Mouse (Mus musculus) embryonic facial prominence, embryonic 14.5 days (tissue): ENCODE results near the gene Nim1k. TPM values are rescaled to one million over a fixed set of nuclear protein-coding genes. Genes with fewer than 3 reads are reported as not detected.

Source experiments
- ATAC-seq: fragments of 200-750 bp; cut with Nextera tagmentation; 2 replicates; pipeline ENCODE4 v1.8.0; 2017; ENCODE audit warnings: low read depth, moderate number of reproducible peaks, moderate TSS enrichment
- DNase-seq: peaks from one replicate; pipeline ENCODE4 v3.0.0-alpha.2; 2015; ENCODE audit warnings: low spot score
- H3K27ac ChIP-seq: fragments of 300-500 bp; sonication (generic); replicated peaks from 2 replicates; pipeline ENCODE4 v1.5.1; 2014; ENCODE audit warnings: low read depth, mild to moderate bottlenecking, low read length, moderate library complexity
- H3K27me3 ChIP-seq: fragments of 300-500 bp; sonication (generic); replicated peaks from 2 replicates; pipeline ENCODE4 v1.6.1; 2014; ENCODE audit warnings: low read length; ENCODE audit not compliant: control insufficient read depth, insufficient read depth
- H3K36me3 ChIP-seq: fragments of 300-500 bp; sonication (generic); 2 replicates; pipeline ENCODE4 v1.6.1; 2014; ENCODE audit warnings: low read length, mixed read lengths; ENCODE audit not compliant: control insufficient read depth, insufficient read depth
- H3K4me1 ChIP-seq: fragments of 300-500 bp; sonication (generic); 2 replicates; pipeline ENCODE4 v1.6.1; 2014; ENCODE audit warnings: antibody characterized with exemption, low read length; ENCODE audit not compliant: control insufficient read depth, insufficient read depth
- H3K4me2 ChIP-seq: fragments of 300-500 bp; sonication (generic); 2 replicates; pipeline ENCODE4 v1.6.1; 2014; ENCODE audit warnings: low read depth, mild to moderate bottlenecking, low read length, moderate library complexity, mixed read lengths
- H3K4me3 ChIP-seq: fragments of 300-500 bp; sonication (generic); 2 replicates; pipeline ENCODE4 v1.5.1; 2014; ENCODE audit warnings: low read depth, mild to moderate bottlenecking, low read length
- H3K9ac ChIP-seq: fragments of 300-500 bp; sonication (generic); 2 replicates; pipeline ENCODE4 v1.6.1; 2014; ENCODE audit warnings: low read depth, mild to moderate bottlenecking, low read length, moderate library complexity, mixed read lengths
- H3K9me3 ChIP-seq: fragments of 300-500 bp; sonication (generic); 2 replicates; pipeline ENCODE4 v1.6.1; 2016; ENCODE audit warnings: low read length; ENCODE audit not compliant: control insufficient read depth
- WGBS: fragments of 180-500 bp; shearing (Covaris S2); extraction: QIAGEN DNeasy Blood & Tissue Kit; methylation state at CpG from one replicate; pipeline ENCODE4 v1.1.7; 2014; 5-methylcytosine and 5-hydroxymethylcytosine counted together
- polyA plus RNA-seq: library from polyadenylated mRNA; unstranded; fragments of >200 nt; fragmentation: Nextera tagmentation; extraction: Ambion mirVana; gene quantifications from 2 replicates; pipeline ENCODE4 v1.2.1, GENCODE M21; 2014

Nim1k gene
- 1.8 and 2.3 TPM in 2 replicates for polyA plus RNA-seq

GRCm38 (mm10) chr13:119755681-119756471, at the start of gene Nim1k:
Gene Nim1k (minus strand): TSS chr13:119755882.
- H3K4me3 ChIP-seq, result peak within 1 kb of the TSS; percentile 60
- ATAC-seq (peak; percentile 94), DNase-seq (peak; percentile 90)
- no peaks in the 10 kb centered on the region for H3K9me3 ChIP-seq
- no peak within 1 kb of the TSS; the same call in 1 of the 2 replicates for H3K27ac ChIP-seq
- 1% methylated on average over 38 of the region's 43 CpGs for WGBS
- H3K4me2 ChIP-seq, result peak within 1 kb of the TSS; percentile 97
- peak within 1 kb of the TSS; percentile 67 for H3K9ac ChIP-seq
- no peaks in the 10 kb centered on the region for H3K27me3 ChIP-seq
- peaks cover under 1% of the 10 kb centered on the region for H3K36me3 ChIP-seq
- no peaks in the 10 kb centered on the region for H3K4me1 ChIP-seq

- no peak for DNase-seq
- Histone ChIP-seq H3K9me3 (no peaks in the 10 kb centered on the region), H3K4me1 (no peaks in the 10 kb centered on the region), H3K9ac (no peak overlapping the region), H3K27me3 (no peaks in the 10 kb centered on the region), H3K4me2 (no peak overlapping the region), H3K4me3 (no peak overlapping the region), H3K27ac (no peak overlapping the region), H3K36me3 (no peaks in the 10 kb centered on the region)
- WGBS, result 67% methylated on average over 4 of the region's 4 CpGs
- no peak for ATAC-seq
Measured at GRCm38 (mm10) chr13:119797656-119798055, 42.0 kb upstream of the Nim1k start.

GRCm38 (mm10) chr13:119792791-119793404, 37.2 kb upstream of the Nim1k start:
- 87% methylated on average over 5 of the region's 5 CpGs for WGBS

GRCm38 (mm10) chr13:119791580-119792135, 36.0 kb upstream of the Nim1k start:
- Histone ChIP-seq H3K4me3 (peak overlapping the region; percentile 81), H3K36me3 (peaks cover 17% of the 10 kb centered on the region), H3K9me3 (no peaks in the 10 kb centered on the region), H3K4me1 (peaks cover 4% of the 10 kb centered on the region; the same call in 1 of the 2 replicates), H3K4me2 (peak overlapping the region; percentile 89), H3K27me3 (no peaks in the 10 kb centered on the region), H3K9ac (peak overlapping the region; percentile 98), H3K27ac (peak overlapping the region; percentile 95)
- WGBS, result 4% methylated on average over 18 of the region's 18 CpGs
- DNase-seq (no peak), ATAC-seq (no peak)

More at GRCm38 (mm10) chr13:119792791-119793404, 37.2 kb upstream of the Nim1k start:
- Histone ChIP-seq H3K9ac (no peak overlapping the region), H3K9me3 (no peaks in the 10 kb centered on the region), H3K4me3 (no peak overlapping the region), H3K4me2 (no peak overlapping the region), H3K4me1 (peaks cover 4% of the 10 kb centered on the region; the same call in 1 of the 2 replicates), H3K27ac (no peak overlapping the region), H3K36me3 (peaks cover 7% of the 10 kb centered on the region), H3K27me3 (no peaks in the 10 kb centered on the region)
- ATAC-seq (no peak), DNase-seq (no peak)

- H3K27me3 ChIP-seq, result no peaks in the 10 kb centered on the region
- peak within 1 kb of the TSS; percentile 89 for H3K4me2 ChIP-seq
- H3K27ac ChIP-seq, result peak within 1 kb of the TSS; percentile 95
- WGBS, result 1% methylated on average over 17 of the region's 86 CpGs
- no peaks in the 10 kb centered on the region for H3K9me3 ChIP-seq
- ATAC-seq (peak; percentile 97), DNase-seq (peak; percentile 98)
- peak within 1 kb of the TSS; percentile 81 for H3K4me3 ChIP-seq
- H3K9ac ChIP-seq, result peak within 1 kb of the TSS; percentile 98
- peaks cover 22% of the 10 kb centered on the region for H3K36me3 ChIP-seq
- peaks cover 4% of the 10 kb centered on the region; the same call in 1 of the 2 replicates for H3K4me1 ChIP-seq
Measured at GRCm38 (mm10) chr13:119790761-119791579, 35.3 kb upstream of the Nim1k start, which contains the start of gene Zfp131. Gene Zfp131 (minus strand): TSS chr13:119790889.

GRCm38 (mm10) chr13:119789851-119790717, 34.4 kb upstream of the Nim1k start:
- Histone ChIP-seq H3K4me2 (peak overlapping the region; percentile 67), H3K36me3 (peaks cover 31% of the 10 kb centered on the region), H3K4me1 (peaks cover 4% of the 10 kb centered on the region; the same call in 1 of the 2 replicates), H3K27ac (peak overlapping the region; percentile 95), H3K9ac (peak overlapping the region; percentile 98), H3K4me3 (peak overlapping the region; percentile 81), H3K9me3 (no peaks in the 10 kb centered on the region), H3K27me3 (no peaks in the 10 kb centered on the region)
- 2% methylated on average over 25 of the region's 66 CpGs for WGBS
- peak; percentile 86 for DNase-seq
- ATAC-seq, result peak; percentile 64

GRCm38 (mm10) chr13:119783581-119783980, 27.9 kb upstream of the Nim1k start:
- peaks cover 88% of the 10 kb centered on the region for H3K36me3 ChIP-seq

More at GRCm38 (mm10) chr13:119783581-119783980, 27.9 kb upstream of the Nim1k start:
- H3K27me3 ChIP-seq, result no peaks in the 10 kb centered on the region
- no peak overlapping the region for H3K4me3 ChIP-seq
- 87% methylated on average over 4 of the region's 4 CpGs for WGBS
- H3K9ac ChIP-seq, result no peak overlapping the region
- no peak overlapping the region for H3K4me2 ChIP-seq
- DNase-seq (no peak), ATAC-seq (no peak)
- H3K9me3 ChIP-seq, result no peaks in the 10 kb centered on the region
- no peaks in the 10 kb centered on the region for H3K4me1 ChIP-seq
- H3K27ac ChIP-seq, result no peak overlapping the region
